Mouse (Mus musculus) embryonic facial prominence, embryonic 15.5 days (tissue): ENCODE results near the gene Agxt. TPM values are rescaled to one million over a fixed set of nuclear protein-coding genes. Genes with fewer than 3 reads are reported as not detected.

Experiments
- ATAC-seq: fragments of 200-750 bp; cut with Nextera tagmentation; 2 replicates; pipeline ENCODE4 v1.8.0; 2017; ENCODE audit warnings: low read depth, moderate TSS enrichment; ENCODE audit not compliant: insufficient number of reproducible peaks, low FRiP score, low TSS enrichment
- H3K27ac ChIP-seq: fragments of 300-500 bp; sonication (generic); replicated peaks from 2 replicates; pipeline ENCODE4 v1.5.1; 2015; ENCODE audit warnings: mild to moderate bottlenecking, inconsistent platforms
- H3K27me3 ChIP-seq: fragments of 300-500 bp; sonication (generic); 2 replicates; pipeline ENCODE4 v1.6.1; 2015; ENCODE audit warnings: inconsistent platforms
- H3K36me3 ChIP-seq: fragments of 300-500 bp; sonication (generic); 2 replicates; pipeline ENCODE4 v1.6.1; 2015; ENCODE audit warnings: mild to moderate bottlenecking, inconsistent platforms
- H3K4me1 ChIP-seq: fragments of 300-500 bp; sonication (generic); 2 replicates; pipeline ENCODE4 v1.6.1; 2015; ENCODE audit warnings: inconsistent platforms
- H3K4me2 ChIP-seq: fragments of 300-500 bp; sonication (generic); replicated peaks from 2 replicates; pipeline ENCODE4 v1.6.1; 2015; ENCODE audit warnings: mild to moderate bottlenecking, inconsistent platforms
- H3K4me3 ChIP-seq: fragments of 300-500 bp; sonication (generic); replicated peaks from 2 replicates; pipeline ENCODE4 v1.5.1; 2015; ENCODE audit warnings: mild to moderate bottlenecking, inconsistent platforms
- H3K9ac ChIP-seq: fragments of 300-500 bp; sonication (generic); 2 replicates; pipeline ENCODE4 v1.6.1; 2015; ENCODE audit warnings: inconsistent platforms
- H3K9me3 ChIP-seq: fragments of 300-500 bp; sonication (generic); replicated peaks from 2 replicates; pipeline ENCODE4 v1.6.1; 2016; ENCODE audit warnings: inconsistent platforms
- WGBS: fragments of 180-500 bp; shearing (Covaris S2); methylation state at CpG from one replicate; pipeline ENCODE4 v1.1.7; 2015; 5-methylcytosine and 5-hydroxymethylcytosine counted together
- polyA plus RNA-seq: library from polyadenylated mRNA; unstranded; fragments of >200 nt; fragmentation: Nextera tagmentation; extraction: Ambion mirVana; gene quantifications from 2 replicates; pipeline ENCODE4 v1.2.1, GENCODE M21; 2015

The Agxt gene
- polyA plus RNA-seq, 1 experiment from 2014 or later: 0.11 TPM

DNA sequence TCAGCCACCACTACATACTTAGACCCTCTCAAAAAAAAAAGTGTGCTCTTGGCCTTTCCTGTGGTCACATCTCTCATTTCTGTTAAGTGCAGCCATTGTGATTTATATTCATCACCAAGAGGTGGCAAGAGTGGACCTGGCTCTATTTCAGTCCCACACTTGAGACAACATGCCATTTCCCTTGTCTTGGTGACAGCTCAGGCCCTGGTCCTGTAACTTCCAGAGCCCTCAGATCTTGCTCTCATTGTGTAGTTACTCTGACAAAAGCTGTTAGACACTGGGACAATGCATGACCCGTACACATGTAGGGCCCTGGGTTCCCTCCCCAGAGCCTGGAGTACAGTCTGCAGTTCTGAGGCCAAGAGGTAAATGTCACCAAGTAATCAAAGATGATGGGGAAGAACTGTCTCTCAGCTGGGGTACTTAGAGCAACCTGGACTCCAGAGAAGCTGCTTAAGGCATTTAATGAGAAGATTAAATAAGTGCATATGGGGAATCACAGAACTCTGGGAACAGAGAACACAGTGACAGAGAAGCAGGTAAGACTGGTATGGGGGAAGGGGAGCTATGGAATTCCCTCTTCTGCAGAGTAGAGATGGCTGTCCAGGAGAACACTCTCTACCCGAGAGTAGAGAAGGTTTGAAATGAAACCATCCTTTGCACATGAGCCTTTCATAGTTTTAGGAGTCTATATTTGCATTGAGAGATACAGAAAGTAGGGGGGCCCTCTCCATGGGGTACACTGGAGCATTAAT, 16.0 kb downstream of the Agxt start:
- 55% methylated on average over 2 of the region's 2 CpGs for WGBS
- Histone ChIP-seq H3K4me1 (no peaks in the 10 kb centered on the region), H3K27me3 (no peaks in the 10 kb centered on the region), H3K4me2 (no peak overlapping the region), H3K36me3 (no peaks in the 10 kb centered on the region), H3K9me3 (no peaks in the 10 kb centered on the region), H3K27ac (no peak overlapping the region), H3K4me3 (no peak overlapping the region), H3K9ac (no peak overlapping the region)
- no peak for ATAC-seq

DNA sequence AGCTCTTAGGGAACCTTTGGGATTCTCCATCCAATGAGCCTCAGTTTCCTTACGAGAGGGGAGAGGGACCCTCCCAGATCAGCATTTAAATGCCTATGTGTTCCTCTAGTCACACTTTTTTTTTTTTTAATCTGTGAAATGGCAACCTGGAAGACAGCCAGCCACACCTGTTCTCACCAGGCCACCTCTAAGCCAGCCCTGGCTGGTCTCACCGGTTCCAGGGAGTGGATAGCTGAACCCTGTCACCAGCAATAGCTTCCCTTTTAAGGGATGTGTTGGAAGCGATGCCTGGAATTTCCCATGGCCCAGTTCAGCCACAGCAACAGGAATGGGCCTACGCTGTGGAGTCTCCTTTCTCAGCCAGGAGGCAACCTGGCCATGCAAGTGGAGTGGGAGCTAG, 22.5 kb downstream of the Agxt start:
- Histone ChIP-seq H3K27ac (0 out of 2 replicates have a peak overlapping the region, but pooled peaks have one; percentile 3), H3K4me1 (peaks cover 21% of the 10 kb centered on the region; the same call in 1 of the 2 replicates), H3K9ac (no peak overlapping the region), H3K9me3 (no peaks in the 10 kb centered on the region), H3K4me3 (no peak overlapping the region), H3K36me3 (no peaks in the 10 kb centered on the region), H3K27me3 (no peaks in the 10 kb centered on the region), H3K4me2 (no peak overlapping the region)
- ATAC-seq: no peak
- WGBS: 66% methylated on average over 4 of the region's 4 CpGs

GRCm38 (mm10) chr1:93158916-93159315, 23.9 kb downstream of the Agxt start:
- Histone ChIP-seq H3K4me2 (no peak overlapping the region), H3K4me1 (peaks cover 21% of the 10 kb centered on the region; the same call in 1 of the 2 replicates), H3K27me3 (no peaks in the 10 kb centered on the region), H3K4me3 (peak overlapping the region; percentile 3; the same call in 1 of the 2 replicates), H3K27ac (no peak overlapping the region), H3K9ac (no peak overlapping the region), H3K36me3 (no peaks in the 10 kb centered on the region), H3K9me3 (no peaks in the 10 kb centered on the region)
- ATAC-seq: no peak
- WGBS: 47% methylated on average over 8 of the region's 8 CpGs

DNA sequence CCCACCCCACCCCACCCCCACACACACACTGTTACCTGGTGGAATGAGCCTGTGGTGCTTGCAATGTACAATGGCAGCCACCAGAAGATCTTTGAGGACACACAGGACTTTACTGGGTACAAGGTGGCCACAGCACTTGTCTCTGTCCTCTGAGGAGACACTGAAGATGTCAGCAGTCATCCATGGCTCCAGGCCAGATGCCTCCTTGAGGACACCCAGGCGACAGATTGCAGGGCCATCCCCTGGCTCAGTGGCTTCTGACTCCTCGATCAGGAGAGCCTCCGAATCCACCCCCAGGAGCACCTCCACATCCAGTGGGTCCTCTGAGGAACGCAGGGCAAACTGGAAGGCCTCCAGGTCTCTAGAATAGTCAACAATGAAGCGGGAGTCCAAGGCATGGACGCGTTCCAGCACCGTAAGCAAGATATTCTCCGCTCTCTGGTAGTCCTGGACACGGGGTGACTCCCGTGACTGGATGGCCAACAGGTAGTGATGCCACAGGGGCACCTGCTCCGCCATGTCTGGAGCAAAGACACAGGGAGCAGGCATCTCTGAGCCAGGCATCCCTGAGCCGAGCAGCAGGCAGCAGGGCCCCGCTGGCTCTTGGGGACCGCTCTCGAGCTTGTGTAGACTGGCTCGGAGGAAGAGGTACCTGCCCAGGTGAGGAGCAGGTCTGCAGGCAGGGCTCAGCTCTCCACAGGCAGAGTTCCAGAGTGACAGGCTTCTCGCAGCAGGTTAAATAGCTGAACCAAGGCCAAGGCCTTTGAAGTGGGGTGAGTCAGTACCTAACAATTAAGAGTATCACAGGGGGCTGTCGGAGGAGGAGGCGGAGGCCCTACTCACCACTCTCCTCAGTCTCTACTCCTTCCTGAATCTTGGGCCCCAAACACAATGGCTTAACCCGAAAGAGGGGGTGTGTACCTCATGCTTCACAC, 24.8 kb downstream of the Agxt start:
- H3K27me3 ChIP-seq: no peaks in the 10 kb centered on the region
- WGBS: 69% methylated on average over 21 of the region's 21 CpGs
- peak overlapping the region; percentile 56 for H3K27ac ChIP-seq
- 0 out of 2 replicates have a peak overlapping the region, but pooled peaks have one; percentile 2 for H3K4me3 ChIP-seq
- H3K36me3 ChIP-seq: no peaks in the 10 kb centered on the region
- no peaks in the 10 kb centered on the region for H3K9me3 ChIP-seq
- no peak overlapping the region for H3K4me2 ChIP-seq
- no peak overlapping the region for H3K9ac ChIP-seq
- H3K4me1 ChIP-seq: peaks cover 21% of the 10 kb centered on the region; the same call in 1 of the 2 replicates
- no peak; the same call in none of the 2 replicates for ATAC-seq

DNA sequence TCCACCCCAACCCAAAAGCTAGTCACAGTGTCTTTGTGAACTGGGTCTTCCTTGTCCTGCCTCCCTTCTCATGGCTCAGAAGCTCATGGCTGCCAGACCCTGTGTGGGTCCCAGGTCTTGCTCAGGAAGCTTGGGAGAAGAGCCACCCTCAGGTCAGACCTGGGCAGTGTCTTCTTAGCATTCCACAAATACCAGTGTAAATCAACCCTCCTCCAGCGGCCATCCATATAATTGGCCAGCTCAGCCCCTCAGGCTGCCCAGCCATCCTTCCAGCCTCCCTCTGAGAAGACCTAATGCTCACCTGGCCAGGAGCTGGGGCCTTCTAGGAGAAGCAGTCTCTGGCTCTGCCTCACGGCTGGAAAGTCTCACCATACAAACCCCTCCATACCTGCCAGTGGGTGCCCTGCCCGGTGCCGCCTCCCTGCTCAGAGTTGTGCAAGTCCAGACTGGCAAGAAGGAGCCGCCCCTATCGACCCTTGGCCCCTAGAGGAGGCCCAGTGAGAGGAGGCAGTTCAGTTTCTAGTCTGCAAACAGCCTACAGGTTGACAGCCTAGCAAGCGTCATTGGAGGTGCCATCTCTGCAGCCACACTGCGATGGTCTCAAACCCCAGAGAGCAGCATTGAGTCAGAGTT, 25.6 kb downstream of the Agxt start, which contains the start of gene 2310007B03Rik:
Gene 2310007B03Rik, minus strand, starts transcription at position 448 of the 633 bp plus-strand sequence.
- Histone ChIP-seq H3K27ac (peak within 1 kb of the TSS; percentile 56), H3K36me3 (no peaks in the 10 kb centered on the region), H3K9me3 (no peaks in the 10 kb centered on the region), H3K27me3 (no peaks in the 10 kb centered on the region), H3K4me2 (no peak within 1 kb of the TSS), H3K4me3 (0 out of 2 replicates have a peak within 1 kb of the TSS, but pooled peaks have one; percentile 2), H3K4me1 (peaks cover 21% of the 10 kb centered on the region; the same call in 1 of the 2 replicates), H3K9ac (no peak within 1 kb of the TSS)
- WGBS: 59% methylated on average over 8 of the region's 8 CpGs
- no peak for ATAC-seq

DNA sequence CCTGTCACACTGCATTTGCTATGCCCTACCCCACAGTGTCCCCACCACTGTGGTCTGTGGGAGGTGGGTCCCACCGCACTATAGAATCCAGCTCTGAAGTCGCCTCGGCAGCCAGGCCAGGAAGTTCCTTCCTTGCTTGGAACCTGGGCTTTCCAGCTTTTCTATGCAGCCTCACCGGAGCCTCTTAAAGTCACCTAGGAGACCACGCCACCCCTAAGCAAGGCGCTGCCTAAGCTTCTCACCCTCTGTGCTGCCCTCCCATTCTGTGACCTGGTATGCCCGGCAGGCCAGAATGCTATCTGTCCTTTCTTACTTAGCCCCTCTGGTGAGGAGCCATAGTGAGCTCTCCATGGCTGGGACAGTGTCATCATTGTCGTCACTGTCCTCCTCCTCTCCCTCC, 26.3 kb downstream of the Agxt start:
- Histone ChIP-seq H3K9me3 (no peaks in the 10 kb centered on the region), H3K4me1 (peaks cover 21% of the 10 kb centered on the region; the same call in 1 of the 2 replicates), H3K4me2 (no peak overlapping the region), H3K4me3 (no peak overlapping the region), H3K27ac (no peak overlapping the region), H3K9ac (no peak overlapping the region), H3K36me3 (no peaks in the 10 kb centered on the region), H3K27me3 (no peaks in the 10 kb centered on the region)
- no peak for ATAC-seq
- 69% methylated on average over 8 of the region's 8 CpGs for WGBS

- Histone ChIP-seq H3K4me3 (no peak overlapping the region), H3K27me3 (no peaks in the 10 kb centered on the region), H3K27ac (no peak overlapping the region), H3K4me1 (peaks cover 21% of the 10 kb centered on the region; the same call in 1 of the 2 replicates), H3K9me3 (no peaks in the 10 kb centered on the region), H3K9ac (no peak overlapping the region), H3K4me2 (no peak overlapping the region), H3K36me3 (no peaks in the 10 kb centered on the region)
- ATAC-seq: no peak
- 79% methylated on average over 10 of the region's 10 CpGs for WGBS
Observed at GRCm38 (mm10) chr1:93161921-93162320, 26.9 kb downstream of the Agxt start.

GRCm38 (mm10) chr1:93162588-93162987, 27.5 kb downstream of the Agxt start:
- H3K27ac ChIP-seq: no peak overlapping the region

DNA sequence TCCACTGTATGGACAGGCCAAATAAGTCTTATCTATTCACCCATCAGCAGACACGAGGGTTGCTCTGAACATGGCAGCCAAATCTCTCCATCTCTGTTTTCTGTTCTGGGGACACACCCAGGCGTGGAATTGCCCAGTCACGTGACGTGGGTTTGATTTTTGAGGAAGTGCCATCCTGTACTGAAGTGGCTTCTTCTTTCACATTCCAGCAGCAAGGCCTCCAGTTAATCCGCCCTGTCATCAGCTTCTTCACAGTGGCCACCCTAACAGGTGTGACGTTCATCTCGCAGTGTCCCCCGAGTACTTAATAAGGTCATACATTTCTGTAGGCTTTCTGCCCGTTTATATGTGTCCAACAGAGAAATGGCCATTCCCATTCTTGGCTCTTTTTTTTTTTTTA, 30.4 kb downstream of the Agxt start:
- 58% methylated on average over 9 of the region's 9 CpGs for WGBS
- no peak overlapping the region for H3K4me3 ChIP-seq

More at GRCm38 (mm10) chr1:93162588-93162987, 27.5 kb downstream of the Agxt start:
- Histone ChIP-seq H3K9me3 (no peaks in the 10 kb centered on the region), H3K27me3 (no peaks in the 10 kb centered on the region), H3K4me2 (no peak overlapping the region), H3K9ac (no peak overlapping the region), H3K4me1 (peaks cover 21% of the 10 kb centered on the region; the same call in 1 of the 2 replicates), H3K36me3 (no peaks in the 10 kb centered on the region), H3K4me3 (no peak overlapping the region)
- WGBS: 83% methylated on average over 7 of the region's 7 CpGs
- ATAC-seq: no peak

DNA sequence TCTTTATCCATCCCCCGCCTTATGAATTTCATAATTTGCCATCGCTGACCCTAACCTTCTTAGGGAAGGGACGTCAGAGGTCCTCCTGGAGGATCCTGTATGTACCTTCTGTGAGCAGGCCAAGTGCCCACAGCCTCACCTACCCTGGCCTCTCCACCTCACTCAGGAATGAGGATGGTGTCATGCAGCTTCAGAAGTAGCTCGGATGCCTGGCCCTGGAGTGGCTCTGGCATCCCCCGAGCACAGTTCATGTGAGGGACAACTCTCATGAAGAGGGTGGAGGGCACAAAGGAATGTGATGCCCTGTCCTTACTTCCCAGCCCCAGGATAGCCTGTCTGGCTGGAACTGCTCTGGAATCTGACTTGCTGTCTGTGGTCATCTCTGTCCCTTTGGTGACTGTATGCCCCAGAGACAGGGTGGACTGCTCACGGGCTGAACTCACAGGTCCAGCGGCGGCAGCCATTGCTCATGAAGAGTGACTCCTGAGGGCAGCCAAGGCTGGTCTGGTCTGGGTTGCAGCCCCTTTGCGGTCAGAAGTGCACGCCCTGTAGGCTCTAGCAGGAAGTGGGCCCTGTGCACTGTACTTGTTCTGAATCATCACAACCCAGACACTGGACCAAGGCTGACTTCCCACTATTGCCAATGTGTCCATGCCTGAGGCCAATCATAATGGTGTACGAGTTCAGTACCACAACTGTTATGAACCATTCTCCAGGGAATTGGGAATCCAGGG, 31.5 kb downstream of the Agxt start:
- 80% methylated on average over 11 of the region's 11 CpGs for WGBS
- Histone ChIP-seq H3K36me3 (no peaks in the 10 kb centered on the region), H3K4me3 (no peak overlapping the region), H3K9ac (no peak overlapping the region), H3K27me3 (peaks cover 4% of the 10 kb centered on the region; the same call in 1 of the 2 replicates), H3K9me3 (no peaks in the 10 kb centered on the region), H3K4me1 (no peaks in the 10 kb centered on the region), H3K4me2 (no peak overlapping the region), H3K27ac (no peak overlapping the region)
- ATAC-seq: no peak

More for the DNA sequence above, 30.4 kb downstream of the Agxt start:
- Histone ChIP-seq H3K36me3 (no peaks in the 10 kb centered on the region), H3K9ac (no peak overlapping the region), H3K9me3 (no peaks in the 10 kb centered on the region), H3K4me1 (0 out of 2 replicates have a peak, but pooled peaks cover 6% of the 10 kb centered on the region), H3K27ac (no peak overlapping the region), H3K4me2 (no peak overlapping the region), H3K27me3 (peaks cover 4% of the 10 kb centered on the region; the same call in 1 of the 2 replicates)
- no peak for ATAC-seq
